Mouse (Mus musculus): ENCODE results near the gene Ubl7.

The Ubl7 gene

DNA sequence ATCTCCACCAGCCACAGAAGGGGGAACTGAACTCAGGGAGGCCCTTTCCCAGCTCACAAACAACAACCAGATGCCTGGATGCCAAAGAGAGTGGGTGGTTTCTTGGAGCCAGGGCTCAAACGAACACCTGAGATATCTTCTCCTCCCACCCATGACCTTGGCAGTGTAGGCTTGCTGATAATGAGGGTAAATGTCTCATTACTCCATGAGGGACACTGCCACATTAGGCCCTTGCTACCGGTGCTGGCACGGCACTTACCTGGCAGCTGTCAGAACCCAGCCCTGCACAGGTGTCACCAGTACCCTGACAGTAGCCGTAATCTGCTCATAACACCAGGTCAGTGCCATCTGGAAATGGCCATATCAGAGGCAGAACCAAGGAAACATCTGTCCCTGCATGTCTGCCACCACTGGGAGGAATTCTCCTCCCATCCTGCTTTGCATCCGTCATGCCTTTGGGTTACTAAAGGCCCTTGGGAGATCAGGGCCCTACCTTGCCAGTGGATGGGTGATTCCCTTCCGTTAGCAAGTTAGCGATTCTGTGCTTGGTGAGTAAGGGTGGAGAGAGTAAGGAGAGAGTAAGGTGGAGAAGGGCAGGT, 37.7 kb downstream of the Ubl7 start:
- DNase-seq, result no peak

DNA sequence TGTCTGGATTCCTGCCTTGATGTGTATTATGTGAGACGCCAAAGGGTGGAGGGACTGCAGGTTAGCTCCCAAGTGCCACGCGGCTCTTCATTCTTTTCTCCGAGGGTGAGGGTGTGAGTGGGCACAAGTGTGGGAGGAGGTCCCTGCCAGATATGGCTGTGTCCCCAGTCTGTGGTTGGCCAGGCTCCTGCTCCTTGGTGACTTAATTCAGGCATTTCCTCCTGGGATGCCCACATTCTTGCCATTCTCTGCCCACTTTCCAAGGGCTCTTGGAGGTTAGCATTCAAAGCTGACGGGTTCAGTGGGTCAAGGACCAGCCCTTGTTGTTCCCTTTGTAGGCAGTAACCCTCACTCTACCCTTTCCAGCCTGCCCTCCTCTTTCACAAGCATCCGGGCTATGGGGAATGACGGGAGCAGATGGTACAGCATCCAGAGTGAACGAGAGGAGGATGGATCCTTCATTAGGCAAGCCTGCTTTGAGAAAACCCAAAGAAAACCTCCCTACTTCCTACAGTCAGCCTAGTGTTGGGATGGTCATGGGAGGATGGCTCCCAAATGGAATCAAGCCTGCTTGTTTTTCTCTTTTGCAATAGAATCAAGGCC, 38.4 kb downstream of the Ubl7 start:
- DNase-seq, result peak; percentile 78

DNA sequence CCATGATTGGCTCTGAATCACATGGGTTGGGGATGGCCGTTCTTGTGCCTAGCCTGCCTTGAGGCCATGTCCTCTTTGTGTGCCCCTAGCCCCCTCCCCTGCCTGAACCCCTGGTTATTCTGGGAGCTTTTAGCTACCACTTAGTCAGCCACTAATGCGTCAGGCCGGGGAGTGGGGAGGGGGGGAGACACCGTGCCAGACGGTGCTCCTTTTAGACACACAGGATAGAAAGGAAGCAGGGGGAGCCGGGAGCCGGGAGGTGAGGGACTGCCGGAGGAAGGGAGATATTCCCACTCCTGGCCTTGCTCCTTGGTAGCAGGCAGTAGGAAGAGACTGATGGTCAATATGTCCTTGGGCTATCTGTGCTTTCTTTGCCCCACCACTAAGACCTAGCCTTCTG, 39.1 kb downstream of the Ubl7 start:
- DNase-seq, result no peak

DNA sequence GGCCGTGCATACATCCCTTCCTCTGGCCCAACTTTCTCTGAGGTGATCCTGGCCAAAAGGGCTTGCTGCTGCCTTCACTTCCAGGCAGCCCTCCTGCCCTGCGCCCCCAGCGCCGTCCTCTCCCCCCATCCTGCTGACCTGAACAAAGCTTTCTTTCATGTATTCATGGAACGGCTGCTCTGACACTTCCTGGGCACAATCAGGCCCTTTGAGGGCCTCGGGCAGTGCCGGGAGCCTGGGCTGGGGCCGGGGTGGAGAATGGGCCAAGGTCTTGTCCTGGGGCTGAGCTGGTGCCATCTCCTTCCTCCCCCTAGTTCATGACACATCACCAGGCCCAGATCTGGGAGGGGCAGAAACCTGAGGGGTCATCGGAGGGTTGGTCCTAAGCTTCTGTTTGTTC, 39.7 kb downstream of the Ubl7 start:
- DNase-seq, result no peak

DNA sequence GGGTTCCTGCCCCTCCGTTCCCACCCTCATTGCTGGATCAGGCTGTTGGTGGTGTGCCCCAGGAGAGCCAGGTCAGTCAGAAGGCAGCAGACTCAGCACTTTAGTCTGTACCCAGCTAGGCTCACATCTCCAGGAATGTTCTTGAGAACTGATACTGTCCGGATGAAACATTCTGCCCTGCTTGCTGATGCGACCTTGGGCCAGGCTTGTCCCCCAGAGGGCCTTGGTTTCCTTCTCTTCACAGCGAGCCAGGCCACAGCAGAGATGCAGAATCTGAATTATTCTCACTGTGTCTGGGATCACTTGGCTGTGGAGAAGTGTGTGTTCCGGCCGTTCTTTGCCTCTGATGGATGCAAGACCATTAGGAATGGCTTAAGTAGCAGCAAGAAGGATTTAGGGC, 41.2 kb downstream of the Ubl7 start:
- no peak for DNase-seq

DNA sequence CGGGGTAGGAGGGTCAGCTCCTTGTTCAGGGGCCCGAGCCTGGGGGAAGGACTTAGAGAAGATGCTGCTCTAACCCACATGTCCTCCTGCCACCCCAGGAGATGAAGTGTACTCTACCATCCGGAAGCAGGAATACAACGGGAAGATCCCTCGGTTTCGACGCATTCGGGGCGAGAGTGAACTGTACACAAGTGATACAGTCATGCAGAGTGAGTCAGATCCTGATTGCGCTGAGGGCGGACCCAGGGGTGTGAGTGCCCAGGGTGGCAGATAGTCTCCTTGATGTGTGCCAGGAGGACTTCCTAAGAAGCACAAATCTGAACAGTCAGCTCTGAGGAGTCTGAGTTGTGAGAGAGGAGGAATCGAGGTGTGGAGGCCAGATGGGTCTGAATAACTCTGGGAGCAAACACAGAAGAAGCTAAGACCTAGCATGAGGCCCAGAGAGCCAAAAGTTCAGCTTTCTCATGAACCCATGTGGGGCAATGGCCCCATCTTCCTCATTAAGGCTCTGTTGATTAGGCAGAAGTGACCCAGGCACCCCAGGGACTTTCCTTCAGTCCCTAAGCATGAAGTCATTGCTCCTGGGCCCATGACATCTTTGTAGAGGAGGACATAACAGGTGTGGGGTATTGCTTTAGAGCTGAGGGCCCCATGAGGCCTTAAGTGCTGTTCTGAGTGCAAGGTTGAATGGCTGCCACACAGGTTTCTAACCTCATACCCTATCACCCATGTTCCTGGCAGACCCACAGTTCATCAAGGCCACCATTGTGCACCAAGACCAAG, 44.4 kb downstream of the Ubl7 start:
- no peak for DNase-seq

DNA sequence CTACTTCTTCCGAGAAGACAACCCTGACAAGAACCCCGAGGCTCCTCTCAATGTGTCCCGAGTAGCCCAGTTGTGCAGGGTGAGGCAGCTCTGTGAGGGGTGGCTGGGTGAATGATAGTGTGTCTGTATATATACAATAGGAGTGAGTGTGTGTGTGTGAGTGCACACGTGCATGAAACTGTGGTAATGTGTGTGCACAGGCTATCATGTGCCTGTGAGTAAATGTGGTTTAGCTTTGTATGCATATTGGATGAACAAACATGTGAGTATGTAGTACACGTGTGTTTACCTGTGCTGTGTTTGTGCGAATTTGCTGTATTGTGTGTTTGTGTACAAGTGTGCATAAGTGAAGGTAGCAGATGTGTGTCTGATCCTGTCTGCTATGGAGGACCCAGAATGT, 45.0 kb downstream of the Ubl7 start:
- DNase-seq, result no peak

DNA sequence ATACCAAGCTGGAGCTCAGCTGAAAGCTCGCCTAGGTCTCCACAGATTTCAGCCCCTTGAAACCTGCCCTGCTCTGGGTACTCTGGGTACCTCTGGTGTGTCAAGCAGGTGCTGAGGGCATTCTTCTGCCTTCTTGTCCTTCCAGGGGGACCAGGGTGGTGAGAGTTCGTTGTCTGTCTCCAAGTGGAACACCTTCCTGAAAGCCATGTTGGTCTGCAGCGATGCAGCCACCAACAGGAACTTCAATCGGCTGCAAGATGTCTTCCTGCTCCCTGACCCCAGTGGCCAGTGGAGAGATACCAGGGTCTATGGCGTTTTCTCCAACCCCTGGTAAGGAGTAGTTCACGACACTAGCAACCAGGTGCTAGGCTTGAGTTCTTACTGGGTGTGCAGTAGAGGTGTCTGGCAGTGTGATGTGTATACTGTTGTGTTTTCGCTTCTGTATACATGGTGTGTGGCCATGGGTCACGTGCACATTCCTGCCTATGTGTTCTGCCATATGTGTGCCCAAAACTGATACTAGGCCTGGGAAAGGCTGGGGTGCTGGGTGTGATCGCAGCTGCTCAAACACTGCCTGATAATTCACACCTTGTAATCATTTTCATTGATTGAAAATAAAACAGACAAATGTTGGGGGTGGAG, 45.5 kb downstream of the Ubl7 start:
- no peak for DNase-seq

DNA sequence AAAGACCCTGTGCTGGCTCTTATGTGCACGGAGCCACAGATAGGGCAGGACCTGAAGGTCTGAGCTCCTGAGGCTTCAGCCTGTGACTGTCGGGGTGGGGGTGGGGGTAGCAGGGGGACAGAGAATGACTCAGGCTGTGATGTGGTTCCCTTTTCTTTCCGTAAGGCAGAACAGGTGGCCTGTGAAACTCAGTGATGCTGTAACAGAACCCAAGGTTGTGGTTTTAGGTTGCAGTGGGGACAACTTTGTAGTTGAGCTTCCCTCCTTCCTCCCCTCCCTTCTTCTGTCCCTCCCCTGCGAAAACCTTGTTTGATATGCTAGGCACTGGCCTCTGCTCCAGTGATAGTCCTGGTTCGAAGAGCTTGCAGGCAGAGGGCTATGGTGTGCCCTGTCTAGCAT, 46.1 kb downstream of the Ubl7 start:
- DNase-seq, result no peak

DNA sequence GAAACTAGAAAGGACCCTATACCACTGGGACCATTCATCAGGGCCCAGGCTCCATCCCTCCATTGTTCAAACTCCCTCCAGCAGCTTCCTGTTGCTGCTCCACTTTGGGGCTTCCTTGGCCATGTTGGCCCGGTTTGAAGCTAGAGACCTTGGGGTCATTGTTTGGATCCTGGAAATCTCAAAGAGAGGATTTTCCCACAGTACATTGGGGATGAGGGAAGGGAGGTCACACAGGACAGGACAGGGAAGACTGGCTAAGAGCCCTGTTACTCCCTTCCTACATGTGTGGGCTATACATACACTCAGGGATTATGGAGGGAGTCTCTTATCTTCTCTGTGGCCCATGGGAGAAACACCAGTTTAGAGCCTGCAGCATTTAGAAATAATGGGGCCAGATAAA, 47.8 kb downstream of the Ubl7 start:
- no peak for DNase-seq

DNA sequence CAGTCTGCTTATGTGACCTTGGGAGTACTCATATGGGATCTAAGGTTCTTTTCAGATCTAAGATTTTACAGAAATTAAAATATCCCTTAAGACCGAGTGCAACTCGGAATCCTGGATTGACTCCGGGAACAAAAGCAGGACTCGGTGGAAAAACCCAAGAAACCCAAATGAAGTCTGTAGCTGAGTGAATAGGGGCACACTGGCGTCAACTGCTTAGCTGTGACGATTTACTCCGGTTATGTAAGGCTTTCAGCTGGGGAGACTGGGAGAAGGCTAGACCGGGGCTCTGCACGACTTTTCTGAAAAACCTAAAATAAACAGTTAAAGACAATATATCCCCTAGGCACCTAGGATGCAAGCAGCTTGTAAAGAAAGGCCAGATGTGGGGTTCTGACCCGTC, 48.6 kb downstream of the Ubl7 start:
- DNase-seq, result no peak

DNA sequence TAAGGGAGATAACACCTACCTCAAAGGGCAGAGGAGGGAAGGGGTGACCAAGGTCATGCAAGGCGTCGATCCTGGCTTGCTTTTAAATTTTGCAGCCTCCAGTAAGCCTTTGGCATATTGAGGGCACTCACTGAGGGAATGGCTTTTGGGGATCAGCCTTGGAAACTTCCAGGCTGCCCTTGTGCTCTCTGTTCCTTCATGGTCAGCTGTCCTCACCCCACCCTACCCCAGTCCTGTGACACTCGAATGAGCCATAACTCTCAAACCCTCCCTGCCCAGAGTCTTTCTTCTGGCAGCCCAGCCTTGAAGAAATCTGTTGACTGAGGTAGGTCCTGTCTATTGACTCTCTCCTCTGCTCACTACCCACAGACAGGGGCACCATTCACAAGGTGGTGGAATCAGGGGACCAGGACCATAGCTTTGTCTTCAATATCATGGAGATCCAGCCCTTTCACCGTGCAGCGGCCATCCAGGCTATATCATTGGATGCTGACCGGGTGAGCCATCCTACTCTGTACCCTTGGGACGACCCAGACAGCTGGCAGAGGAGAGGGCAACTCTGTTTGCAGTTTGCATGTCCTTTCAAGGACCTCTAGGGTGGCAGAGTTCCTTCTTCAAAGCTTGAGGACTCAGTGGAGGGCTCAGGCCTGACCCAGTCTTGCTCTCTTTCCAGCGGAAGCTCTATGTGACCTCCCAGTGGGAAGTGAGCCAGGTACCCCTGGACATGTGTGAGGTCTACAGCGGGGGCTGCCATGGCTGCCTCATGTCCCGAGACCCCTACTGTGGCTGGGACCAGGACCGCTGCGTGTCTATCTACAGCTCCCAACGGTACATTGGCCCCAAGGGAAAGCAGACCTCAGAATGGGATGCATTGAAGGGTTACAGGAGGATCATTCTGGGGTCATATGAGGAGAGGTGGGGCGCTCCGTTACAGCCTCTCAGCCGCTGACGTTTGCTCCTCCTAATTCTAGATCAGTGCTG, 49.4 kb downstream of the Ubl7 start:
- no peak for DNase-seq

DNA sequence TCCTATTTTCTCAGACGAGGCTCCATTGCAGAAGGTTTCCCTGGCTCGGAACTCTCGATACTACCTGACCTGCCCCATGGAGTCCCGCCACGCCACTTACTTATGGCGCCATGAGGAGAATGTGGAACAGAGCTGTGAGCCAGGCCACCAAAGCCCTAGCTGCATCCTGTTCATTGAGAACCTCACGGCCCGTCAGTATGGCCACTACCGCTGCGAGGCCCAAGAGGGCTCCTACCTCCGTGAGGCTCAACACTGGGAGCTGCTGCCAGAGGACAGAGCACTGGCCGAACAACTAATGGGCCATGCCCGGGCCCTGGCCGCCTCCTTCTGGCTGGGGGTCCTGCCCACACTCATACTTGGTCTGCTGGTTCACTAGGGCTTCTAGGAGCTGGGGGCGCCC, 50.4 kb downstream of the Ubl7 start:
- DNase-seq, result no peak

DNA sequence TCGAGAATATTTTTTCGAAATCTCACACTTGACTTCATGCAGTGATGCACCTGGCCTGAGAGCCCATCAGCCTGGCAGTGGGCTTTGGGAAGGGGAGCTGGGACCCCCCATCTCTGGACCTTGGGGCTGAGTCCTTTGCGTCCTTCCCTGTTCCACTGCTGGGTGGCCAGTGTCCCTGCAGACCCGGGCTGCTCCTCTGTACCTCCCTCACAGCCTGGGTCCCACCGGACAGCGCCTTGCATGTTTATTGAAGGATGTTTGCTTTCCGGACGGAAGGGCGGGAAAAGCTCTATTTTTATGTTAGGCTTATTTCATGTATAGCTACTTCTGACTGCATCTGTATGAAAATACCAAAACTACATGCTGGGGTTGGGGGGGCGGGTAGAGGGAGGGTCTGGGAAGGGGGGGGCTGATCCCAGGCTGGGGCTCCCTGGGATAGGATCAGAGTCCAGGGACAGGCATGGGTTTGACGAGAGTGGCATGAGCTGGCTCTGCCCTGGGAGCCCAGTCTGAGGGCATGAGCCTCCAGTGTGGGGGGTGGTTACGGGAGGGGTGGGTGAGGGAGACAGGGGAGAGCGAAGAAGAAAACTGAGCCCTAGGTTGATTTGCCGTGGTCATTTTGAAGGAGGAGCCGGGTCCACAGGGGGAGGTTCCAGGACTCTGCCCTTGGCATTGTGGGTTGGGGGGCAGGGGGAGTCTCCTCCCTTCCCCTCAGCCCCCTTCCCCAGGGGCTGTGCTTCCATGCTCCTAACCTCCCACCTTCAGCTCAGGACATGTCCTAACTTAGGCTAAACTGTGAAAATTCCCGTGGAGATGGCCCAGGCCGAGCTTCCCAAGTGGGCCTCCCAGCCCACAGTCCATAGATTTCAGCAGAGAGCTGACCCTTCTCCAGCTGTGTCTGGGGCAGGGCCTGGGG, 51.3 kb downstream of the Ubl7 start:
- peak; percentile 60 for DNase-seq

DNA sequence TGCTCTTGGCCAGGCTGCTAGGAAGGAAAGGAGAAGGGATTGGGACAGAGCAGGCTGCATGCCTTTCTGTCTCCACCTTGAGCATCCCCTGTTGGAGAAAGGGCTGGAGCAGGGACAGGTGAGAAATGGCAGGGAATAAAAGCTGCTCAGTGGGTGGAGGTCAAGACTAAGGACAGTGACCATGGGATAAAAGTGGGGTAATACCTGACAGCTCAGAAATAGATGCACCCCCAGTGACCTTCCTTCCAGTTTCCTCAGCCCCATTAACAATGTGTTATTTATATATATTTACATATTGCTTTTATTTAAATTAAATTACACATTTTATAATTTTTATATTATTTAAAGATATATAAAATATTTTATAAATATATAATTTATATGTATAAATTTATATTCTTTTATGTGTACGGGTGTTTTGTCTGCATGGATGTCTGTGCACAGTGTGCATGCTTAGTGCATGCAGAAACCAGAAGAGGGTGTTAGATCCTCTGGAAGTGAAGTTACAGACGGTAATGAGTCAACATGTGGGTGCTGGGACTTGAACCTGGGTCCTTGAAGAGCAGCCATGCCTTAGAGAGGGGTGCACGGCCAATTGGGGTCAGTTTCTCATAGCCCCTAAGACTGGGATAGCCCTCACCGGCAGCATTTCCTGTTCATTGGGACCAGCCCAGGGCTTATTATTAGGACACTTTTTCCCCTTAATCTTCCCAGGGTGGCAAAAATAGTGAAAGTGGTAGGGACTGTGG, 52.6 kb downstream of the Ubl7 start:
- DNase-seq, result no peak

DNA sequence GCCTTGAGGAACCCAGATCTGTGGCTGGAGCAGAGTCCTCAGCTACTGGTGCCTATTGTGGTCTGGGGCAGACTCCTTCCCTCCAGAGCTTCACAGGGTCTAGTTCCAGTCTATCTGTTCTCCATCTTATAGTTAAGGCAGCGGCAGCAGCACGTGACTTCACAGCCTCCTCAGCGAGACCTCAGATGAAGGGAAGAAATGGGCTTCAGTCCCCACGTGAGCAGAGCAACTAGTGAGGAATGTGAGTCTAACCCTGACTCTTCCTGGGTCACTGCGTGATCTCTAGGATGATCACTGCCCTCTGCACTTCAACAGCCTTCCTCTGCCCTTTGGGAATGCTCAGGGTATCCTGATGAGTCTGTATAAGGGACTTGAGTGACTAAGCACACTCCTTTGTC, 53.2 kb downstream of the Ubl7 start:
- no peak for DNase-seq

DNA sequence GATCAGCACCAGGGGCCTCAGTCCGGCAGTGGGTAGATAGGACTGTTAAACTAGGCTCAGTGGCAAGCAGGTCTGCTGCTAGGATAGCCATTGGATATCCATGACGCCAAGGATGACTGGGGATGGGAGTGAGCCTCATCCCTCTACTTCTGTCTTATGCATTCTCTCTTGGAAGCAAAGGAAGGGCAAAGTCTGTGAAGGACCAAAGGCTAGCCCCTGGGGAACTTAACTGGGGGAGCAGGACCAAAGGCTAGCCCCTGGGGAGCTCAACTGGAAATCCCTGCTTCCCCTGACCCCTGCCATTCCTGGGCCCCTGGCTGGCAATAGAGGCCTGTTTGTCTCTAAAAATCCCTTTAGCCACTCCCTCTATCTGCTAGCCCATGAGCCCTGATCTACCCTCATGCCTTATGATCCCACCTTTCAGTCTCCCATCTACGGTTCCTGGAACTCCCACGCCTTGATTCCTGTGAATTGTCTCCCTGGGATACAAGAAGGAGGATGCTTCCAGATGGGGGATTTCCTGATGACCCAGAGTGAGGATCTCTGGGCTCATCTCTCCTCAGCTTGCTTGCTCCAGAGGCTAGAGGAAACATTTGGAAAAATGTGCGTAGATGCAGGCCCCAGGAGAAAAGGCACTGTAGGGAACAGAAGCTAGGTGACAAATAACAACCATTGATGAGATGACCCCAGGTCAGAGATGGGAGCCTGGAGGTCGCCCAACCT, 53.9 kb downstream of the Ubl7 start:
- no peak for DNase-seq

DNA sequence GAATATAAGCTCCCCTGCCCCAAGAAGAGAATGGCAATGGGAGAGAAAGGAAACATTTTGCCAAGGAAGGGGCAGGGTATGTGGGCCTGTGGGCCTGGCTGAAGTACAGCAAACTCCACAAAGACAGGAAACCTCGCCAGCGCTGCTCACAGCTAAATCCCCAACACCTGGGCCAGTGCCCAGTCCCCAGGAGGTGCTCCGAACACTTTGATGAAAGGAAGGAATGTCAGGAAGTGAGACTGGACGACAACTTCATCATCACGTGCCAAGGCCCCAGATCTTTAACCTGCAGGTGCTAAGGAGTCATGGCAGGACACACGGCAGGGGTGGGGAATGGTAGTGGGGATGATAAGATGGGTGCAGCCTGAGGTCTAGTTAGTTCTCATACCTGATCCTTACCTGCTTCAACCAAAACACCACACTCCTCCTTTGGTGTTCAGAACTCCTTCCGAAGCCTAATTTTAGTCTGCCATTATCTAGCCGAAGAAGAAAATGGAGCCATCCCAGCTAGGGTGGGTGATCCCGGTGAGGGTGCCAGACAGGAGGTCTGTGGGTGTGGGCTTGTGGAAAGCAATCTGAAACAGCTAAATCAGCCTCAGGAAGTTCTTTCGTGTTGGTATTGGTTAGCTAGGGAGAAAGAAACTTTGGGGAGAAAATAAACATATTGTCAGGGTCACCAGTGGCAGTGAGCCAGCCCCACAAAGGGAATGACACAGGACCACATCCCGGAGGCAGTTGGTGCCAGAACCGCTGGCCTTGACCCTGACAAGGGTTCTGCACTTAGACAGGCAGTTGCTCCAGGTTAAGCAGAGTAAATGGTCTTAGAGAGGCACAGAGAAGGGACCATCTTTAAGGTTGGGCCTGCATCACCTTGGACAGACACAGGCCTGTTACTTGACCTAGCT, 54.8 kb downstream of the Ubl7 start:
- DNase-seq, result no peak
